Mouse (Mus musculus): ENCODE measurements around the gene B3galnt2.
"Not testable (repeated sequence)": the region's sequence is repeated elsewhere in the genome, so short reads cannot be mapped to it uniquely, and the experiment has no call there.

B3galnt2 gene

DNA sequence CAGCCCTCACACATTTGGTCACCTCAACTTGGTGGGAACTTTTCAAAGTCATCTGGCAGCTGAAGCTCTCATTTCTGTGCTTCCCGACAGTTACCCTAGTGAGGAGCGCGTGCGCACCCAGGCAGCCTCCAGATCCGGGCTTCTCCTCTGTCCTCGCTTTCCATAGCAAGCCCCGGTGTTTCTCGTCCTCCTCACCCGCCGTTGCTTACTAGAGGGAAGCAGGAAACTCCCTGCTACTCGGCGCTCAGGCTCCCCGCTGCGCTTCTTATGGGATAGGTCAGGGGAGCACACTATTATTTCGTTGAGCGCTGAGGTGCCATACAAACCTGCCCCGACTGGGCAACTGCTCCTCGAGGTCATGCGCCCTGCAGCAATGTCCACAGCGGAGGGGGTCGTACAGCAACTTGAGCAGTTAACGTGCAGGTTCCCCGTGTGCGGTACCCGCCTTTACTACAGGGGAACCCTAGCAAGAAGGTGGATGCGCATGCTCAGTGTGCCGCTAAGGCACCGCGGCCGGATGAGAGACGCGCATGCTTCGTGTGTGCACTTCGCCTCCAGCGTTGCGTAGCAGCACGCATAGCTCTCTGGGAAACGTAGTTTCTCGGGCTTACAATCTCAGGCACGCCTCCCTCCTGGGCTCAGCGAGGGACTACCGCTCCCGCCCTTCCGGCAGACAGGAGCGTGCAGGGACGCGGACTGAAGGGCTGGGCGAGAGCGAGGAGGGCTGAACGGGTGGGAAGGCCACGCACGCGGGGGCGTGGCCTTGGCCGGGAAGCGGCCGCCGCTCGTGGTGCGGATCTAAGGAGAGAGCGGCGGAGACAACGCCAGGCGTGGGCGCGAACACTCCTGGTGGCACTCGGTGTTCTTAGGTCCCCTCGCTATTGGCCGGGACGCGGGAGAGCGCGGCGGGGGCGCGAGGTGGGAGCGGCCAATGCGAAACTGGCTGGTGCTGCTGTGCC, at the start of gene B3galnt2:
Gene B3galnt2 (plus strand): TSS at position 596 of the 959 bp plus-strand sequence.
- peak; percentile 95 for DNase-seq

DNA sequence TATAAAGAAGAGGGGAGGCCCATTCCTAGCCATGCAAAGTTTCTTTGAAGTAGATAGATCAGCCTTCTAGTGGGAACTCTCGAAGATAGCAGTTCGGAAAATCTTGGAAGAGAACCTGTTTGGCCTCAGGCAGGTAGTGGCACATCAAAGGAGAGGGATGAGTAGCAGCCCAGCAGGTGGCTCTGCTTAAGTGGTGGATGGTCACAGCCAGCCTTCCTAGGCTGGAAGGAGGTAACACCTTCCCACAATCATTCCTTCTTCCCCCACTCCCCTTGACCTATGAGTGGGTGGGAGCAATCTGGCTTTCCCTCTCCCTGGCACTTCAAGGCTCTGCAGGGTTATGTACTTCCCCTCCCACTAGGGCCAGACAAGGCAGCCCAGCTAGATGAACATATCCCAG, 42.9 kb upstream of the B3galnt2 start:
- DNase-seq = no peak

DNA sequence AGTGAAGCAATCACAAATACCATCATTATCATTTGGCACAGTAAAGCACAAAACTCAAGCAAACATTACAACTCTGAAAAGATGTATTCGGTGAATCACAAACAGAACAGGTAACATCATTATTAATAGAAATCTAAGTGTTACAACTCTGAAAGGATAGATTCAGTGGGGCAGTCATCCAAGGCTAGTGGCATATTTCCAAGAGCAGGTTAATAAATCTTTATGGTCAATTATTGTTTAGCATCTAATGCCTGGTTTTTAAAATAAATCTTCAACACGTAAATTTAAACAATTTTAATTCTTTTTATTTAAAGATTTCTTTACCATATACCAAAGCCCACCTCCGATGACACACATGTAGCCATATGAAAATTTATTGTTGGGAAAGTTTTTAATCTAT, 34.9 kb upstream of the B3galnt2 start:
- DNase-seq = no peak

DNA sequence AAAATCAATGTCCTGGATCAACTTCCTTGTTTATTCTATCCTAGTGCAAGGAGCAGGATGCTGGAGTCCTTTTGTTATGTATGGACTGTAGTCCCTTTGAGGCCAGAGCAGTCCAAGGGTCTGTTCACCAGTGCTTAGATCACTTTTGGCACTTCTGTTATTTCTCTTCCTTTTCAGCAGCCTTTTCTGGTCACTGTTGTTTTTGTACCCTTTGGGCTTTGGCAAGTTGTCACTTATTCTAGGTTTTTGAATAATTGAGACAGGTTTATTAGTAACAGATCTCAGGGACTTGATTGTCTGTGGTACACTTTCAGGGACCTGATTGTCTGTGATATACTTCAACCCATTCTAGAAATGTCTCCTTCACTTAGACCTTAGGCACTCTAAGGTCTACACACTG, 31.7 kb upstream of the B3galnt2 start:
- DNase-seq = no peak

DNA sequence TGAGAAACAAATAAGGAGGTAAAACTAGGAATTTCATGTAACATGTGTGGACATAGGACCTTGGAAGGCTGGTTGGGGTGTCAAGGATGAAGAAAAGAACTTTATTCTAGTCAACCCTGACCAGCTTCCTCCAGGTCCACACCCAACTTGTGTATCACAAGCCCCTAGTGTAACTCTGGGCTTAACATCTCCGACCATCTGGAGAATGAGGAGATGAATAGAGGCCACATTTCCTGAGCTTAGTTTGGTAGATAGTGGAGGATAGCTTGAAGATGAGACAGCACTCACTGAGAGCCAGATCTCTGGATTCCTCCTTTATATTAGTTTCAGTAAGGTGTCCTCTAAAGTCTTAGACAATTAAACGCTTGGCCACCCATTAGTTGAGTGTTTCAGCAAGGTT, 24.3 kb upstream of the B3galnt2 start:
- DNase-seq = no peak

DNA sequence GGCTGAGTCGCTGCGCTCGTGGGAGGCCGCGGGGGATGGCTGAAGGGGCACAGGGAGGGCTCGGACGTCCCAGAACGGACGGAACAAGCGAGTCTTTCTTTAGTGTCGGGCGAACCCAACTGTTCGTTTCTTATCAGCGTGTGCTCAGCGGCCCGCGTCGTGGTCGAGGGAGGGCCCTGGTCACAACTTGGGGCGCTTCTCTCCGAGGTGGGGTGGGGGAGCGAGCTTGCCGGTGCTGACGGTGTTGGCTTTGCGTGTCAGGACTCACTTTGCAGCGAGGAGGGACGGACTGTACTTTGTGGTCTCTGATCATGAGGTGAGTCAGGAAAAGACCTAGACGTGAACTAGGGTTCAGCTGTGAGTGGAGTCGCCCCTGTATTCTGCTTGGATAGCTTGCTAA, 662 bp downstream of the B3galnt2 start:
- no peak for DNase-seq

DNA sequence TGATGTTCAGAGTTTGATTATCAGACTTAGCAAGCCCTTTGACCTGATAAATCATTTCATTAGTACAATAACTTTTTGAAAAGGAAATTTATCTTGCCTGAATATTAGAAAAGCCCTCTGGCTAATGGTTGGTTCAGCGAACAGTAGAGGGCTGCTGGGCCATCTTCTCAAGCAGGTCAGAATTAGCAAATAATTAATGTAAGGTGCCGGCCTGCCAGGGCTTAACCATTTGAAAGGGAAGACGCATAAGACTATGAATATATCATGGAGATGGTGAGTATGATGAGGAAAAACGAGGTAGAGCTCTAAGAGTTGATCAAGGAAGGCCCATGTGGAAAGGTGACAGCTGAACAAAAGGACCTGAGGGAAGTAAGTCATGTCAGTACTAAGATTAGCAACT, 2.4 kb downstream of the B3galnt2 start:
- no peak for DNase-seq

DNA sequence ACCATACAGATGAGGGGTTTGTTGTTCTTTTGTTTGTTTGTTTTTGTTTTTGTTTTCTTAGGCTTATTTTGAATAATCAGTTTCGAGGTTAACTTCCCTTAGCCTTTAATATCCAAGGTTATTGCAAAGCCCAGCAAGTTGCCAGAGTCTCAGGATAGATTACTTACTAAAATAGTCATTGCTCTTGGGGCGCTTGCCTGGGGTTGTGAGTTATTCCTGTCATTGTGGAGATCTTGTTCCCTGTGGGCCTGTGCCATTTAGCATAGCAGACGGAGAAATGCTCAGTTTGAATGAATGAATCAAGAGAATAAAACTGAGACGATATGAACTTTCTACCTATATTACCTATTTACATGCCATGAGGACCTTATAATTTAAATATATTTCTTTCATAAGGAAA, 5.9 kb downstream of the B3galnt2 start:
- DNase-seq = no peak

DNA sequence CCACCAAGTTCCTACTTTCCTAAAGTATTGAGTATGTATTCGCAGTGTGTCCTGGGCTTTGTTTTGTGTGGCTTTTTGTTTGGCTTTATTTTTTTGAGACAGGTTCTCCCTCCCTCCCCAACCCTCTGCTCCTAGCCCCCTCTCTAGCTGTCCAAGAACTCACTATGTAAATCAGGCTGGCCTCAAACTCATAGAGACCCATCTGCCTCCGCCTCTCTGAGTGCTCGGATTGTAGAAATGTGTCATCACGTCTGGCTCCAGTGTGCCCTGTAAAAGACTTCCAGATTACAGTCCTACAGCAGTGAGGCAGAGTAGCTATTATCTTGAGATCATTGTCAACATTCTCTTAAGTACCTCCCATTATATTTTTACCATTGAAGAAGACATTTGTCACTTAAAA, 6.8 kb downstream of the B3galnt2 start:
- DNase-seq = no peak

DNA sequence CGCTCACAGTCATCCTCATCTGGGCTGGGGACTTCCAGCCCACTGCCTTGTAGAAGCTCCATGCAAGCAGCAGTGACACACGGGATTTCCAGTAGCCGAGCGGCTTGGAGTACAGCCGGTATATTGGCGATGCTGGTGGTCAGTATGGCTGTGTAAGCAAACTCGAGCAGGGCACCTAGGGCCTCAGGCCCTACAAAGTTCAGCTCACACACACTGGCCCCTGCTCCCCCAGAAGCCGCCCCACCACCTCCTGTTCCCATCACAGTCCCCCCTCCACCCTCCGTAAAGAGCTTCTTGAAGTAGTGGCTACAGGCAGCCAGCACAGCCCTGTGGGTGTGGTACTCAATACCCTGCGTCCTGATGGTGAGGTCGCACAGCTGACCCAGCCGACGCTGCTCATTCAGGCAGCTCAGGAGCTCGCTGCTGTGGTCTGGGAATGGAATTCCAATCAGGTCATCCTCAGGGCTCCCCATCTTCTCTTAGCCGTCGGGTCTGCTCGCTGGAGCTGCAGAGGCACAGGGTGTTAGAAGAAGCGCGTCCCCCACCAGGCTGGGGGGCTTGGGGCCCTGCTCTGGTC, 11.2 kb downstream of the B3galnt2 start:
- no peak for DNase-seq

DNA sequence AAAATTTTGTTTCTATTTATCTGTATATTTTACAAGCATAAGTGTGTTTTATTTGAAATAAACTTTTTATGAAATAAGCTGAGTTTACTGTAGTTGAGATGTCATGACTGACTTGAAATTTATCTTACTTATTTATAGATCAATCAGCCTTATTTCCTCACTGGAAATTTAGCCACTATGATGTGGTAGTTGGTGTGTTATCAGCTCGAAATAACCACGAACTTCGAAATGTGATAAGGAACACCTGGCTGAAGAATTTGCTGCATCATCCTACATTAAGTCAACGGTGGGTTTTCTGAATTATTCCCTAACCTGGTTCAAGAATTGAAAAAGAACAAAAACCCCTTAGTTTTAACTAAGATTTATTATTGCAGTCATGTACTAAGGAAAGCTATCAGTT, 11.9 kb downstream of the B3galnt2 start:
- no peak for DNase-seq

DNA sequence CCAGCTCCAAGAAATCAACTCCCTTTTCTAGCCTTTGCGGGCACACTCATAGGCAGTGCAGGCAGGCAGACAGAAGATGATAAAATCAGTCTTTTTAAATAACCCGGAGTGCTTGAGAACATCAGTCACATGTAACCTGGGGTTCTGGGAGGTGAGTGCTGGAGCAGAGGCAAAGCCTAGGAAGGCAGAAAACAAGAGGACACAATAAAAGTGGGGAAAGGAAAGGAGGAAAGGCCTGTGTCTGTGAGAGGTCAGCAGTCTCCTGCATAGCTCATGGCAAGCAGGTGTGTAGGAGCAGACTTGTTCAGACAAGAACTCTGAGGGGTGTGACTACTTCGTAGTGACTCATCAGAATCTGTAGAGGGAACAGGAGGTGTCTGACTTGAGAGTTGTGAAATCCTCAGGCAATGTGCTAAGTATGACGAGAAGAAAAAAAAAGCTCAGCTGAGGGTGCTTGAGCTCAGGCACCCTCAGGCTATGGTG, 14.4 kb downstream of the B3galnt2 start:
- DNase-seq = no peak

DNA sequence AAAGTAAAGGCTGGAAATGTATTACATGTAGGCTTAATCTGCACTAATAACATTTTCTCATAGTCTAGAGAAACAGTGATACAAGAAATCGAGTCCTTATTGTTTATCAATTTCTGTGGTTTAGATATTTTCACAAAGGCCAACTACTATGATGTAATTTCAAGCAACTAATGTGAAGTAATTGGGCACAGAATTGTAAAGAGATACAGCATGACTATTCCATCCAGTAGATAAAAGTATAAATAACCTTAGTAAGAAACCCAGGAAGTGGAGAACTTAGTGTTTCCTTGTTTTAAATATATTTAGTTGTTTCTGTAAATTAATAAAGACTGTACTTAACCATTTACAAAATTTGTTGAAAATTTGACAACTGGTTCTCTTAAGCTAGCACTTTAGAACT, 15.5 kb downstream of the B3galnt2 start:
- no peak for DNase-seq

DNA sequence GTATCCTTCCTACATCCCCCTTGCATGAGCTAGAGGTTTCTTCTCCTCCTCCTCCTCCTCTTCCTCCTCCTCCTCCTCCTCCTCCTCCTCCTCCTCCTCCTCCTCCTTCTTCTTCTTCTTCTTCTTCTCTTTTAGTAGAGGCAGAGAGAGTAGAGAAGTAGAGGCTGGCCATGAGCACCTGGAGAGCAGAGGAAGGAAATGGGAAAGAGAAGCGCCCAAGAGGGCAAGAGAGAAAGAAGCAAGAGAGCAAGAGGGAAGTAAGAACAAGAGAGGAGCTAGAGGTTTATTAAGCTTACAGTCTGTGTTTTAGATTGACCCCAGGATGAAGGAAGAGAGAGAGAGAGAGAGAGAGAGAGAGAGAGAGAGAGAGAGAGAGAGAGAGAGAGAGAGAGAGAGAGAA, 27.6 kb downstream of the B3galnt2 start:
- DNase-seq = not testable (repeated sequence)

DNA sequence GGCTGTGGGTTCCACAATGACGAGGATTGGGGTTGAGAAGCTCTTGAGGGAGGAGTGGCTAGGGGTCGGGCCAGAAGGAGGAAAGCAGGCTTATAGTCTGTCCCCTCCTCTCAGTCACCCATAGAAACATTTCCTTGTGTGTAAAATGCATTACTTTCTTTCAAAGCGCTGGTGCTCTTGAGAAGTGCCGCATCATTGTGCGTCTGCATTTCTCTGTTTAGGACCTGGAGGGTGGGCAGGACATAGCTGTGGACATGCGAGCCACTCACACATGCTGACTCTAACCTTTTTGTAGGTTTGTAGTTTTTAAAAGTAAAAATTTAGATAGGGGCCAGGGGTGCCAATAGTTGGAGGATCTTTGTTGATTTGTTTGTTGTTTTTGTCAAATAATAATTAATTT, 29.3 kb downstream of the B3galnt2 start:
- DNase-seq = no peak

DNA sequence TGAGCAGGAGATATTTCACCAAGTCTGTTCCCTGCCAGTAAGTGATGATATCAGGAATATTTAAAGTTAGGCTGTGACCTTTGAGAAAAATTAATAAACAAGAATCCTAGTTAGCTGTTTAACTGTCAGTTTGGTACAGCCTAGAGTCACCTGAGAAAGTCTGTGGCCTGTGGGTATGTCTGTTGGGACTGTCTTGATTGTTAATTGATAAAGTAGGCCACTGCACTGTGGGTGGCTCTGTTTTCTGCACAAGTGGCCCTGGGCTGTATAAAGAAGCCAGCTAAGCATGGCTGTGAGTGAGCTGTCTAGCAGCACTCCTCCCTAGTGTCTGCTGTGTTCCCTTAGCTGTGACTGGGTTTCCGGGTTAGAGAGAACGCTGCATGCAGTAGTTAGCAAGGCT, 34.9 kb downstream of the B3galnt2 start:
- DNase-seq = no peak

DNA sequence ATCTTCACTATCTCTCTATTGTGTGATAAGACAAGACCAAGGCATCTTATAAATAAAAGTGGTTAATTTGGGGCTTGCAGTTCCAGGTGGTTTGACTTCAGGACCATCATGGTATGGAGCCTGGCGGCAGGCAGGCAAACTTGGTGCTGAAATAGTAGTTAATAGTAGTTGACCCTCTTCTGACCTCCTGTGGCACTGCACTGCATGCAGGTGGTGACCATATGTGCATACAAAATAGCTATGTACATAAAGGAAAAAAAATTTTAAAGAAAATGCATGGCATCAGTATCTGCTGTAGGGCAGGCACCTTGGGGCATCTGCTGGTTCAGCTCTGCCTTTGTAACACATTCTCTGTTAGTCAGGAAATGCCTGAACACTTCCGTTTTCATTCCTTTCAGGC, 36.1 kb downstream of the B3galnt2 start:
- no peak for DNase-seq

DNA sequence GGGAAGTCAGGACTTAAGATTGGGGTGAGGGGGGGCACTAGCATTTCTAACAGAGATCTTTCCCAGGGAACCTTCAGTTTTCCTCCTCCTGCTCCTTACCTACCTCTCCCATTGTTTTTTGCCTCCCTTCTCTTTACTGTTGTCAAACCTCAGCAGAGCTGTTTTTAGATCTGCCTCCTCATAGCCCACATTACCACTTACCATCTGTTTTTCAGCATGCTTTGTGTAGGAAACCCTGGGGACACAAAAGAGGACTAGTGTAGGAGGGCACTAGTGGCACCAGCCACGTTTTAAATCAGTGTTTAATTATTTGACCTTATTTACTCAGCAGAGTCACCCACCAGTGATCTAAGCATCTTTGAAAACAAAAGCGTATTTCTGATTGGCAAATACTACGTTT, 38.8 kb downstream of the B3galnt2 start:
- no peak for DNase-seq

DNA sequence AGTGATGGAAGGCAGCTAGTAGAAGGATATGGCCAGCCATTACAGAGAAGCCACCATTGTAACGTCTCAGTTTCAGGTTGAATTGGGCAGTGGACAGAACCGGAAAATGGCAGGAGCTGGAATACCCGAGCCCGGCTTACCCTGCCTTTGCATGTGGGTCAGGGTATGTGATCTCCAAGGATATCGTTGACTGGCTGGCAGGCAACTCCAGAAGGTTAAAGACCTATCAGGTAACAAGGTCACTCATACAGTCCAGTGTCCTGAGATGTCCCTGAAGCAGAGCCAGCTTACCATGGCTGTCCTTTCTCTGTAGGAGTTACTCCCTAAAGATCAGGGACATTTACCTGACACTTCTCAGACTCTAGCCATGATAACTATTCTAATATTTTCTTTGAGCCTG, 40.8 kb downstream of the B3galnt2 start:
- no peak for DNase-seq

DNA sequence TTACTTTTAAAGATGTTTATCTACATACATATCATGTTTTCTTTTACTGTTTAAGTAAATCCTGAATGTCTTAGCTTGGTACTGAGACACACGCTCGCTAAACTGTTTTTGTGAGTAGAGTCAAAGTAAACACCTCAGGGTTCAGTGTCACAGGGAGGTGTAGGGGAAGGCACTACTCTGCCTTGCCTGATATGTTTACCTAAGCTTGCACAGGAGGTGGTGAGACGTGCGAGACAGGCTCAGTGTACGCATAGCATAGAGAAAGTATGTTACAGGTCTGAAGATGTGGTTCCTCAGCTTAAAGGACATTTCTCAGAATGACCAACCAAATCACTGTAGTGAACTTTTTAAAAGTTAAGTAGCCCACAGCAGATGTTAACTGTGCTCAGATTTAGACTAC, 43.2 kb downstream of the B3galnt2 start:
- no peak for DNase-seq

DNA sequence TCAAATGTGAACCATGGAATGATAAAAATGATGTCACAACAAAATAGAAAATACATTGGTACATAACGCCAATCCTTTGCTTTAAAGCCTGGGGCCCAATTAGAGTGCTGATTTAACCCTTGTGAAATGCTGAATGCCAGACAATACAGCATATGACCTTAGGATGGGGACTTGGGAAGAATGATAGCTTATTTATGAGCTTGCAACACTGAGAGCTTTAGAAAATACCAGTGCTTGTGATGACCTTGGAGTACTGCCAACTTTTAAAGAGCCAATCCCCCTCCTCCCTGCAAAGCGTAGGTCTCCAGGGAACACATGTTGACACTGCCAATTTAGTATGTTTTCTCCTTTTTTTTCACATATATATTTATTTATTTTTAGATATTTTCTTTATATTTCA, 48.4 kb downstream of the B3galnt2 start:
- no peak for DNase-seq

DNA sequence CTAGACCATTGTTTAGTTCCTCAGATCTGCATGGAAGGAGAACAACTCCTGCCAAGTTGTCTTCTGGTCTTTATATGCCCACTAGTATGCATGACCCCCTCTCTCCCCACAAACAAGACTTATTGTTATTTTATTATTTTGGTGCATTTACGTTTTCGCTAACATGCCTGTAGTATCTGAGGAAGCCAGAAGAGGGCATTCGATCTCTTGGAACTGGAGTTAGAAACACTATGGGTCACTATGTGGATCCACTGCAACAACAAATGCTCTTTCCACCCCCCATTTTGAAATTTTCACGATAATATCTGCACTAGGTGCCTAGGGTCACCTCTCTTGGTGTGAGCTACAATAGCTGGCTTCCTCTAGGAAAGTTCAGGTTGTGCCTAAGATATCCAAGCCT, 49.8 kb downstream of the B3galnt2 start:
- DNase-seq = no peak

DNA sequence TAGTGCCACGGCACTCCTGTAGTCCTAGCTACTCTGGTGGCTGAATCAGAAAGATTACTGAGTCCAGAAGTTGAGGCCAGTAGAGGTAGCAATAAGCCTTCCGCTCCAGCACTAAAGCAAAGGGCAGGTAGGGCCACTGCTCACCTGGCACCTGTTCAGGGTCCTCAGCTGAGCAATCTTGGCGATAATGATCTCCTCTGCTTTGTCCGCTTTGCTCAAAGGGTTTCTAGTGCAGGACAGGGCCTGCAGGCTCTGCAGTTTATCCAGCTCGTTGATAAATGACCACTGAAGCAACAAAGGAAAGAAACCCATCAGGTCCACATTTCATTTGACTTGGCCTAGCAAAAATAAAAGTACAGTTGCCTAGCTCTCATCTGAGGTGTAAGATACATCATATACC, 50.7 kb downstream of the B3galnt2 start:
- no peak for DNase-seq

DNA sequence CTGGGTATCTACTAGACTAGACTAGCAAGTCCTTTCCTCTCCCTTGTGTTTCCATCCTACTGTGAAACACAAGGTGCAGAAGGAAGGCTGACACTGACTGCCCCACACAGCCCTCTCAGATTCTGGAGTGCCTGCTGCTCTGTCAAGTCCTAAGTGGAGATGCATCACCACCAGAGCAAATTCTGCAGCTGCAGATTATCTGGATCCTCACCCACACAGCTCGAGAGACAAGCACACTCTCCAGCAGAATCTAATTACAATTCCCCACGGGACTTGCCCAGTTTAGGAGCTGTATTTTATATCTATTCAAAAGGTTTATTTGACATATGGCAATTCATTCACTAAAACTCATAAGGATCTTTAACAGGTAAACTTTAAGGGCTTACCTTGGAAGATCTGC, 51.8 kb downstream of the B3galnt2 start:
- DNase-seq = no peak

All from thymus, postnatal 4 days (tissue).